Mouse (Mus musculus): ENCODE results near the gene Smndc1.
A peak's percentile ranks its signal among the peaks of the same experiment; 100 is the strongest.

The Smndc1 gene

GRCm38 (mm10) chr19:53391386-53391785, 1.0 kb upstream of the Smndc1 start:
- DNase-seq (ENCODE audit: inconsistent age in 2 of 2, low spot score in 1 of 2): peak; percentile 16 to 60

GRCm38 (mm10) chr19:53389851-53390431, 437 bp downstream of the Smndc1 start:
- no peak for DNase-seq (ENCODE audit: inconsistent age in 2 of 2, low spot score in 1 of 2)

- DNase-seq (ENCODE audit: inconsistent age in 2 of 2, low spot score in 1 of 2): no peak
Measured at GRCm38 (mm10) chr19:53389417-53389816, 961 bp downstream of the Smndc1 start.

GRCm38 (mm10) chr19:53383336-53383735, 7.0 kb downstream of the Smndc1 start:
- peak in 1 of 2 experiments; percentile 3 for DNase-seq (ENCODE audit: inconsistent age in 2 of 2, low spot score in 1 of 2)

- DNase-seq (ENCODE audit: inconsistent age in 2 of 2, low spot score in 1 of 2): peak in 1 of 2 experiments; percentile 1
Measured at GRCm38 (mm10) chr19:53378421-53378820, 12.0 kb downstream of the Smndc1 start.

- no peak for DNase-seq (ENCODE audit: inconsistent age in 2 of 2, low spot score in 1 of 2)
Measured at GRCm38 (mm10) chr19:53377652-53378051, 12.7 kb downstream of the Smndc1 start.

GRCm38 (mm10) chr19:53375816-53376215, 14.6 kb downstream of the Smndc1 start:
- DNase-seq (ENCODE audit: inconsistent age in 2 of 2, low spot score in 1 of 2): no peak

GRCm38 (mm10) chr19:53375299-53375698, 15.1 kb downstream of the Smndc1 start:
- DNase-seq (ENCODE audit: inconsistent age in 2 of 2, low spot score in 1 of 2): no peak

- no peak for DNase-seq (ENCODE audit: inconsistent age in 2 of 2, low spot score in 1 of 2)
Measured at GRCm38 (mm10) chr19:53373570-53373969, 16.8 kb downstream of the Smndc1 start.

- no peak for DNase-seq (ENCODE audit: inconsistent age in 2 of 2, low spot score in 1 of 2)
Measured at GRCm38 (mm10) chr19:53371666-53372065, 18.7 kb downstream of the Smndc1 start, which contains the start of gene Gm10197. Gm10197 (minus strand) TSS chr19:53371766.

- peak in 1 of 2 experiments; percentile 38 for DNase-seq (ENCODE audit: inconsistent age in 2 of 2, low spot score in 1 of 2)
Measured at GRCm38 (mm10) chr19:53370233-53370632, 20.1 kb downstream of the Smndc1 start.

- DNase-seq (ENCODE audit: inconsistent age in 2 of 2, low spot score in 1 of 2): peak; percentile 80 to 95
Measured at GRCm38 (mm10) chr19:53369469-53370043, 20.8 kb downstream of the Smndc1 start.

- no peak for DNase-seq (ENCODE audit: inconsistent age in 2 of 2, low spot score in 1 of 2)
Measured at GRCm38 (mm10) chr19:53366881-53367280, 23.5 kb downstream of the Smndc1 start.

- DNase-seq (ENCODE audit: inconsistent age in 2 of 2, low spot score in 1 of 2): no peak
Measured at GRCm38 (mm10) chr19:53366057-53366775, 24.2 kb downstream of the Smndc1 start.

GRCm38 (mm10) chr19:53364963-53365362, 25.4 kb downstream of the Smndc1 start:
- DNase-seq (ENCODE audit: inconsistent age in 2 of 2, low spot score in 1 of 2): peak; percentile 61 to 89

GRCm38 (mm10) chr19:53364551-53364950, 25.8 kb downstream of the Smndc1 start:
- peak in 1 of 2 experiments; percentile 48 for DNase-seq (ENCODE audit: inconsistent age in 2 of 2, low spot score in 1 of 2)

GRCm38 (mm10) chr19:53362967-53363366, 27.4 kb downstream of the Smndc1 start:
- DNase-seq (ENCODE audit: inconsistent age in 2 of 2, low spot score in 1 of 2): peak in 1 of 2 experiments; percentile 53

- DNase-seq (ENCODE audit: inconsistent age in 2 of 2, low spot score in 1 of 2): peak in 1 of 2 experiments; percentile 69
Measured at GRCm38 (mm10) chr19:53360265-53360958, 30.0 kb downstream of the Smndc1 start.

GRCm38 (mm10) chr19:53359160-53360033, 31.0 kb downstream of the Smndc1 start:
- DNase-seq (ENCODE audit: inconsistent age in 2 of 2, low spot score in 1 of 2): peak; percentile 61 to 89

GRCm38 (mm10) chr19:53355065-53355464, 35.3 kb downstream of the Smndc1 start:
- no peak for DNase-seq (ENCODE audit: inconsistent age in 2 of 2, low spot score in 1 of 2)
